Mouse (Mus musculus): ENCODE data around the gene Rfx3.

The Rfx3 gene

DNA sequence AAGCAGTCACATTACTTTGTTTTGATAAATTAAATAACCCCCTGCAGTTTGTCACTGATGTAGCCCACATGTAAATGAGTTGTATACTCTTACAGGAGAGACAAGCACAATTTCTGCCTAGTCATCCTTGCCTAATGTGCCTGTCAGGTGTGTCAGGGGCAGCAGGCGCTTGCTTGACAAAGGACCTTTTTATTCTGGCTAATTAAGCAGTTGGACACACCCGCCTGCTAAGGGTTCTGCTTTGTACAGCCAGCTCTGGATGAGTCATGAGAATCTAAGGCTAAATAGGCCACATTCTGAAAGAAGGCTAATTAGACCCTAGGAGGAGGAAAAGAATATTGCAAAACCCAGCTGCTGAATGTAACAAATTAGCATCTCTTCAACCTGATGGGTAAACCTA, 106.3 kb downstream of the Rfx3 start:
- no peak for DNase-seq

DNA sequence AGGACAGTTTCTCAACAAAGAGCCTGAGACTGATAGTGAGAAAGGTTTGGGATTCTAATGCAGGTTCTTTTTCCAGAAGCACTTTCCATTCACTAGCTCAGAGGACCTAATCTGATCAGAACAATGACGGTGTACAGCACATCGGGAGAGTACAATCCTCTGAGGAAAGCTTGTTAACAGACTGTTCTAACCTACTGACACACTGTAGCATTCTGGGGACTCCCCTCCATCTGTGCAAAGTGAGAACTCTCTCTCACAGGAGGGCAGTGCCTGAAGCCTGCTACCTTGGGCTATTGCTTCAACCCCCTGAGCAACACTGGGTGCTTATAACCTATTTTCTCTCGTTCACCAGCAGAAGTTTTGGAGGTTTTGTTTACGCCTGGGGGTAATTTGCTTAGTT, 106.8 kb downstream of the Rfx3 start:
- no peak for DNase-seq

DNA sequence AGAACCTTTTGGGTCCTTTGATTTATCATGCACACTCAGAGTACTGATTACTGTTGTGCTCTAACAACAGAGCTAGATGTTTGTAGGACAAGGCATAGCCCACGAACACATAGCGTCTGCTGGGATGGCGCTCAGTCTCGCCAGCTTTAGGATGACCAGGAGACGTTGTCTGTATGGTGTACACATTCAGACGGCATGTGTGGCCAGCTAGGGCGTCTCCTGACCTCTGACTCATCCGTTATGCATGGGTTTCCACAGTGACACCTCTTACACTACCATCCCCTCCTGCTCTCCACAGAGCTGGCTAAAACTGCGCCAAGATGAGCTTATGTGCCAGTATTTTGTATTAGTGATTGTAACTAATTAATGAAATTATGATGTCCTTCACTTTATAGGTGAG, 108.4 kb downstream of the Rfx3 start:
- no peak for DNase-seq

DNA sequence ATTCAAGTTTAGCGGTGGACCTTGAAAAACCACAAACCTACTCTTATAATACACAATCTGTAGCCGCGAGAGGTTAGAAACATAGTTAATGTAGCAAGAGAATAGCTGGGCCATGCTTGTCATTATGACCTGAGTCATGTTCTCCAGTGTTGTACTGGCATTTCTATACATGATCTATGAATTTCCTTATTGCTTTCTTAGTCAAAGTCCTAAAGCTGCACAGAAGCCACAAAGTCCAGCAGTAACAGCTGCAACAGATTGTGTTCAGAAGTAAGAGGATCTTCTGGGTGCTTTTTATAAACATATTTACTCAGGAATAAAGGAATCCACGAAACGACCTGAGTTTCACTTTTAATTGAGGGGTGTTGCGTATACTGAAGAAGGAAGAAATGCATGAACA, 109.3 kb downstream of the Rfx3 start:
- no peak for DNase-seq

DNA sequence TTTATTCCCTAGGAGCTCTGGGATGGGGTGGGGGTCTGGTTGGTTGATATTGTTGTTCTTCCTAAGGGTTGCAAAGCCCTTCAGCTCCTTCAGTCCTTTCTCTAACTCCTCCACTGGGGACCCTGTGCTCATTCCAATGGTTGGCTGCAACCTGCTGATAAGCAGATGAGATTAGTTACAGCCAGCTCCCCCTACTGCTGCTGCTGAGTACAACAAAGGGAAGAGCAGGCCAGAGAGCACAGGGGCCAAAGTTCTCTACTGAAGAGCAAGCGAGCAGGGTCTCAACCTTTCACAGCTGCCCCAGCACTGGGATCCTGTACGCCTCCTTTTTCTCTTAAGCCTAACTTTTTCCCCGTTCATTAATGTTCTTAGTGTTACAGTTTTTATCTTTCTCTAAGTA, 126.4 kb downstream of the Rfx3 start:
- no peak for DNase-seq

DNA sequence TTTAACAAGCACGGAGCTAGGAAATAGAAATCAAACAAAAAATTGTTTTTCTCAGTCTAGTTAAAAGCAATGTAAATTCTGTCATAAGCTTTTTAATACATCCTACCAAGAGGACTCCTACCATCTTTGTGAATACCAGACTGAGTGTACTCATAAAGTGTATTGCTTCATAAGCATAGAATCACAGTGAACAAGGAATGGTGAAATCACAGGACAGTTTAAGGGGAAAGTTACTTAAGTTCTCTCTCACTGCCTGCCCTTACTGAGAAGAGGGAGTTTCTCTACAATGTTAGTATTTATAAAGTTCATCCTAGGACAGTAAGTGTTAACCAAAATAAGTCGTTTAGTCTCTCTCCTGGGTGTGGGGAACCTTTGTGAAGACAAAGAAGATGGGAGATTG, 133.5 kb downstream of the Rfx3 start:
- no peak for DNase-seq

DNA sequence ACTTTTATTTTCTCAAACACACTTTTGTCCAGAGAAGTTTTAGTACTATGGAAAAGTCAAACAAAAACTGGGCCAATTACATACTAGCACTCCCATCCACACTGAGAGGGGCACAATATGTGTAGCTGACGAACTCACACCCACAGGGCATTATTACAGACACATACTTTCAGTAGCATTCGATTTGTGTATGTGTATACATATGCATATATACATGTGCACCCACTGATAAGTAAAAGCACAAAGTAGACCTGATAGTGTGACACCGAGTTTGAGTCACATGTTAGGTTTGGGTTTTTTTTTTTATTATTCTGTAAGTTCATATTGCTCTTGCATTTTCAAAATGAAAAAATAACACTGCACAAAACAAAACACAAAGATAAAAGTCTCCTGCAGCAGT, 140.2 kb downstream of the Rfx3 start:
- DNase-seq = no peak

DNA sequence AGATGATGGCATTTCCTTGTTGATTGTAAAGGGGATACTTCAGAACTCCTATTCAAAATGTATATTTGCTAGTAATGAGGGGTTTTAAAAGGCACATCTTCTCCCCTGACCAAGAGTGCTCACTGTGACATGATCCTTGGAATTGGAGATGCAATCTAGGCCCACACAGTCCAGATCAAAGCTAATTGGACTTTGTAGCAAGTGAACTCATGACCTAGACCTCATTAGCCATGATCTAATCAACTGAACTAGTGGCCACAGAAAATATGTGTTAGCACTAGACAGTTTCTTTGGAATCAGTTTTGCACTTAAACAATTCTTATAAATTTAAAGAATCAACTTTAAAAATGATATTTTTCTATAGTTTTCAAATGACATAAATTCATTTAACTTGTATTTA, 151.3 kb downstream of the Rfx3 start:
- DNase-seq = no peak

DNA sequence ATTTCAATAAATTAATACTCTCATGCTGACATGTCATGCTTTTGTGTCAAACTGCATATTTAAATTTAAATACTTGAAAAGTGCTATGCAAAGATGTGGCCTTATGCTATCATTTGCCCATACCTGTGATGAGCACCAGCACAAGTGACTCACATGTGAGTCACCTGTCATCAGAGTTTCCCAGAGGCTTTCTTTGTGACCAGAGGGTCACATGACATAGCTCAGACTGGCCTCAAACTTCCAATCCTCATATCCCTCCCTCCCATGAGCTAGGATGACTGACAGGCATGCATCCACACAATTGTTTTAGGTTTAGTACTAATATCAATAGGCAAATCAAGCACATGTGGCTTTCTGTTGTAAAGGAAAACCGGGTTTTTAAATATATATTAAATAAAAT, 162.0 kb downstream of the Rfx3 start:
- DNase-seq = no peak

DNA sequence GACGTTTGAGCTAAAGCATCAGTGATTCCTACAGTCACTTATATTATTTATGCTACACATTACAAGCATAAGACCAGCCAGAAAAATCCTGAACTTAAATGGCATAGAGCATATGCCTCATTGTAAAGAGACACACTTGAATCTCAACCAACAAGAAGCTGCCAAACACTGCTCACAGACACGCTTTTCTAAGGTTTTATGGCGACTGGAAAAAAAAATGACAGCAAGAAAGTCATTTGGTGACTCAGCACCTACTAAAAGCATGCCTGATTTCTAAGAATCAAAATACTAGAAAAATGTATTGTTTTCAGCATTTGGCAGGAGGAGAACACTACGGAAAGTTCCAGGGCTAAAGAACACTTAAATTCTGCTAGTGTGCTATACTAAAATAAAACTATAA, 163.9 kb downstream of the Rfx3 start:
- DNase-seq = no peak

DNA sequence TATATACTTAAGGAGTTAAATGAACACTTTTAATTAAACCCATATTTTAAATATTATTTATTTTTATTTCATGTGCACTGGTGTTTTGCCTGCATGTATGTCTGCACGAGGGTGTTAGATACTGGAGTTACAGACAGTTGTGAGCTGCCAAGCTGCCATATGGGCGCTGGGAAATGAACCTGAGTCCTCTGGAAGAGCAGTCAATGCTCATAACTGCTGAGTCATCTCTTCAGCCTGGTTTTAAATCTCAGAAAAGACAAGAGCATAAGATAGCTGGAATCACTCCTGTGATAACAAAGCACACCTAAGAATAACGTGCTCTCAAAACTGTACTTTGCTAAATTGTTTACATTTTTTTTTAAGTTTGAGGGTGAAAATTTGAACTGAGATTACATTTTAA, 172.3 kb downstream of the Rfx3 start:
- no peak for DNase-seq

DNA sequence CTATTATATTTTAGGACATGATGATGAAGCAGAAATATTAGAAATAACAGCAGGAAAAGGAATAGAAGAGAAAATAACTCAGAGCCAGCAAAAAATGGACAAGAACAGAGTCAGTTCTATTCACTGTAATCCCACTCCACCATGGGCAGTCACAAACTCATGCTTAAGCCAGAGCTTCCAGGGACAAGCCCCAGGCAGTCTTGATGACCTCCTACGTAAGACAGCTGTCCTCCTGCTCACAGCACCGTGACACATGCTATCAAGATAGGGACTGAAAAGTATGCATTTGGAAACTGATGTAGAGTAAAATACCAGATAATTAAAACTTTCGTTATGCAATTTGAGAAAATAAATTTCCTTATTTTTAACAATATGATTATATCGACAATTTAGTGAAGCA, 172.9 kb downstream of the Rfx3 start:
- no peak for DNase-seq

DNA sequence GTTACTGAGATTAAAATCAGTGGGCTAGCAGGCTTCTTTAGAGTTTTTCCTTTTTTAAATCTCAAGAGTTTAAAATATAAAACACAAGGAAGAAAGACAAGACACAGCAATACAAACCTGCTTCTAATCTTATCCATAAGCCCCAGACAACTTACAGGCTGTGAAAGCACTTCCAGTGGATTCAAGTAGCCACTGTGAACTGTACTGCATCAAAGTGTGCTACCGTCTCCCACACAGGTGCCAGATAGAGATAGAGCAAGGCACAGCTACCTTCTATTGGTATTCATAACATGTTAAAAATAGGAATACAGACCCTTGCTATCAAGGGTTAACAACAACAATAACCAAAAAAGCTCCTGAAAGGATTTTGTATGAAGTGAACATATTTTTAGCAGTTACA, 178.5 kb downstream of the Rfx3 start:
- DNase-seq = no peak

DNA sequence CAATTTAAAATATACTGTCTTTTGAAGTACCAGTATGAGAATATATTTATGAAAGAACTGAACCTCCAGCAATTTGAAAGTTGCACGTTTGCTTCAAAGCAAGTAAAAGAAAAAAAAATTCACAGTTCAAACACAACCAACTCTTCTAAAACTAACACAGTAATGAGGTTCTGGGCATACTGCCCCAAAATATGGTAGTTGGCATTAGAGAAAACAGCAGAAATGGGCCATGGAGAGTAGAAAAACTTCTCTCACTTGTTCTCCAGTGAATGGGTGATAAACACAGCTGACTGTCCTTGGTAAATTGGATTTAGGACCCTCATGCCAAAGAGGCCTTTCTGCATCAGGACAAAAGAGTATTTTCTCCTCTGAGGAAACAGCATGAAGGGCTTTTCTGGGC, 182.7 kb downstream of the Rfx3 start:
- no peak for DNase-seq

DNA sequence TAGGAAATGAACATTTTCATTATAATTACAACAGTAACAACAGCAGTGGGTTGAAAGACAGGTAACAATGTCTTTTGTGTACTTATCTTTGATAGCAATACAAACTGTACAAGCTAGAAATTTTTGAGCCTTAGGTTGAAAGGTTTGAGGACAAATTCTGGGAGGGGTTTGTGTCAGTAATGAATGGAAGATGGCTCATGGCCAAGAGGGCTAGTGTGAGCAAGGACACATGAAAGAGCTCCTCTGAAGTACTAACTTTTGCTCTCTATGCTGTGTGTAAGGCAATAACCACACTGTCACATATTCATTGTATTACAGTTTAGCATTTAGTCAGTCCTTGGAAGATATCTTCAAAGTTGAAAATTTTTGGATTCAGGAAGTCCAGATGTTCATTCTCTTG, 193.3 kb downstream of the Rfx3 start:
- DNase-seq = no peak

DNA sequence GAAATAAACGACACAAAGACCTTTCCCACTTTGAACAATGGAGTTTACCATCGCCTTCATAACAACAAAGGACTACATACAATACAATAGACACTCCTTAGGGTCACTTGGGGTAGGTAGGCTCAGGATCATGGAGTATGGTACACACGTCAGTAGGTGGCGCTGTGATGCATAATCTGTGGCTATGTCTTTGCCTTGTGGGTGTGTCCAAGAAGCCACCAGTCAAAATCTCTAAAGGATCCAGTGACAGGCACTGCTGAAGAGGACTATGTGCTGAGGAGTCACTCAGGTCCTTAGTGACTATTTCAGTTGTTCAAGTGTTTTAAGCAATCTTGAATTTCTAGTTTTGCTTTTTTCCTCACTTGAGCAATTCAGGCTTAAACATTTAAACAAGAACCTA, 230.9 kb downstream of the Rfx3 start:
- DNase-seq = peak; percentile 6 to 20

DNA sequence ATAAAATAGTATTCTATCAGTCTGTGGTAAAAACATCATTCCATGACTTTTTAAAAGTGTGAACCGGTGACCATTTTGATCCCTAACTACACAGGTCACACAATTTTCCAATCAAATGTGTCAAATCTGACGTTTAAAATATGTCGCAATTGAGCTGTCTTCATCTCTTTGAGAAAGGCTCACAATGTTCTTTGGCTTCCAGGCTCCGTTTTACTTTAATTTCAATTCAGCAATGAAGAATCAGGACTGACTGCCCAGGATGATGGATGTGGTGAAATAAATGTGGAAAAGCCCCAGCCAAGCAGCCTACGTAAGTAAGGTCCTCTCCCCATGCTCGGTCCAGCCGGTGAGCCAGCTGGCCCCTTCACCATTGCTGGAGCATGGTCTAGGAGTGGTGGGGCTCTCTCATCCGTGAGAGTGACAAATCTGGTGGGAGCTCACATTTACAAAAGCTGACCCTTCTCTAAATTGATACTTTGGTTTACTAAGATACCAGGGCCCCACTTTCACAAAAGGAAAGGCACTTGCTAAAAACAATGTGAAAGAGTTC, 240.2 kb downstream of the Rfx3 start:
- DNase-seq = no peak

DNA sequence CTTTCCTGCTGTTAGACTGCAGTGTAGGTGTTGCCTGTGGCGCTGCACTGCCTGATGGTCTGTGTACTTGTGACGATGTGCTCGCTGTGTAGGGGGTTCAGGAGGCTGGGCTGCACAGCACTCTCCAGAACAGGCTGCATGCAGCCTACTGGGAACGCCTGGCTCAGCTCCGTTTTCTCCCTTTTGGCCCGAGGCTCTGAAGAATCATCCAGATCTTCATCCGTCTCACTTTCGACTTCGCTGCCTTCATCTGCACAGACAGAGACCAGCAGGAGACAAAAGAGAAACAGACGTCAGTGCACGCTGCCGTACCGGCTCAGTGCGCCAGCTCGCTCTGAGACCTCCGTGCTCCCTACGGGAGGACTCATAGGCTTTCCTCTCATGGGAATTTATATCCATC, 242.5 kb downstream of the Rfx3 start:
- DNase-seq = no peak

DNA sequence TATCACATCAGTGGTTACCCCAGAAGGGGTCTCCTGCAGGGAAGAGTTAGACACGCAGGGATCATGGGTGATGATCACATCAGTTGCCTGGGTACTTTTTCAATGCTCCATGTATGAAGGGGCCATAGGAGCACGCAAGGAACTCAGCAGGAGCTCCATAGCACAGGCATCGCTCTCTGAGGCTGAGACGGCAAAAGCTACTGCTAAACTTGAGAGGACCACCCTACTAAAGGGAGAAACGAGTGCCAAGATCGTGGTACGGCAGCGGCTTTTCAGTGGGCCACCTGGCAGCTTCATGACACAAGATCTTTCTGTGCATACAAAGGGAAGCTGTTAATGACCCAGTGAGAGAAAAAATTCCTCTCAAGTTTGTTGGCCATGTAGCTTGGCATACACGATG, 250.7 kb downstream of the Rfx3 start:
- DNase-seq = no peak

DNA sequence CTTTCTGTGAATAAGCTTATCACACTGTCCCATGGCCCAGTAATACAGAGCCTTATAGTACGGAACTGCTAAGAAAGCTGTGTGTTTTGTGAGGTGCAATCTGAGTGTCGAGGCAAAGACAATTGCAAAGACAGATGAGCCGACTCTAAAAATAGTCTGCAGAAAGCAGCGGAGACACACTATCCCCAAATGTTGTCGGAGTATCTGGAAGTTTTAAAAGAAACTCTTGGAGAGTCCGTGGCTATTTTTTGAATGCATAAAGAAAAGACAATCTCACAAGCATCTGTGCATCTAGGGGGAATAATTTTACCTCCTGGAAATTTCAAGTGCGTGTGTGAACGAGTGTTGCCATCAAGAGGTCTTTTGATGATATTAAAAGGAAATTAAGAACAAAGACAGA, 251.6 kb downstream of the Rfx3 start:
- DNase-seq = no peak

DNA sequence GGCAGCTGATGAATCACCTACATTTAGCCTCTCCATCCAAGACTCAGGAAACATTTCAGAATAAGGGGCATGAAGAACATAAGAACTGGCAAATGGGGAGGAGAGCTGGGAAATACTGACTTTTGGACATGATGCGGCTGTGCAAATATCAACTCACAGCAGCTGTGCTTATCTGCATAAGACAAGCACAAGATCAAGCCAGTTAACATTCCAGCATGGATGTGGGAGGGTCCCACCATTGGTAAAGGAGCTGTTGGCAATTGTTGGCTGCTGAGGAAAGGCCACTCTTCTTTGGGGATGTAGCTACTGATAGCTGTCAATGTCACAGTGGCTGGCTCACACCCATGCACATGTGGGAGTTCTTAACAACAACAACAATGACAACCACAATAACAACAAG, 263.7 kb downstream of the Rfx3 start:
- DNase-seq = no peak

DNA sequence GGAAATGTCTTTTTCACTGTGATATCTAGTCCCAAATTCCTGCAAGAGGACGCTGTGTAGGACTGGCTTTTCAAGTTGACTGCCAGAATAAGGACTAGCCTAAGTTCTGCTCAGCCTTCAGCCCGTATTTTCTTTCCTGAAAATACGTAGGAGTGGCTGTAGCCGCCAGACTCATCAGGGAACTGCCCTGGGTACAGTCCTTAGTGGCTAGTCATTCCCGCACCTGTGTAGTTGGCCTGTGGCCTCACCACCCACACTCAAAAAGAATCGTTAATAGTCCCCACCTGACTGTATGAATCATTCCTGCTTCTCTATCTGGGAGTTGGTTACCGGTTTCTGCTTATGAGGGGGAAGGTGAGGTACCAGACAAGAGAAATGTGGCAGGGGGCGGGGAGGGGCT, 272.1 kb downstream of the Rfx3 start:
- no peak for DNase-seq

DNA sequence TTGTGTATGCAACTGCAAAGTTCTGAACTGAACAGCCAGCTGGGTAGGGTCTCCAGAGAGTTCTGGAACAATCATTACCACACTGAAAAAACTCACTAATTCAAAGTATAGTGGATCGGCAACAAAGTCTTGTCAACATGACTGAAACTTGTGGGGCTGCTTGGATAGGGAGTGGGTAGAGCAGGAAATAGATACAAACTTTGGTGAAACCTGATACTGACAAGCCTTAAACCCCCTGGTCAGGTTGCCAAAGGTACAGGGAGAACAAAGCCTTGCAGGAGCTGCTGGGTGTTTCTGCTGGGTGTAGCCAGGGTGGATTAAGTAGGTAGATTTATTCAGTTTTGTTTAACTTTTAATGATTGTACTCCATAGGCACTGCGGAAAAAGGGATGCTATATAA, 274.4 kb downstream of the Rfx3 start:
- DNase-seq = no peak

DNA sequence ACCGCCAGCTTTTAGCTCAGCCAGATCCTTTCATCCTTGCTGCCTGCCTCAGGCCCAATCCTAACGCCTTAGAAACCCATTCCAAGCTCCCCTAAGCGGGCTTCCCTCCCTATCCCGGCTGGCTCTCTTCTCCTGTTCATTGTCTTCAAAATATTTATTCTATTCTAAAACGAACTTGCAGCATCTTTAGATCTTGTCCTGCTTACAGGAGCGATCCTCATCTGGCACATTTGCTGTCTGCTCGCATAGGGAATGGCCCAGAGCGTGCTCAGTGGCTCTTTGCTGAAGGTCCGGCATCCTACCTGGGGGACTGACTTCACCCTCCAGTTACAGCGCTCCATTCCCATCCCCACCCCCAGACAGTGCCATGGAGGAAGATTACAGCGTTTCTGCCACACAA, 292.0 kb downstream of the Rfx3 start:
- DNase-seq = no peak

DNA sequence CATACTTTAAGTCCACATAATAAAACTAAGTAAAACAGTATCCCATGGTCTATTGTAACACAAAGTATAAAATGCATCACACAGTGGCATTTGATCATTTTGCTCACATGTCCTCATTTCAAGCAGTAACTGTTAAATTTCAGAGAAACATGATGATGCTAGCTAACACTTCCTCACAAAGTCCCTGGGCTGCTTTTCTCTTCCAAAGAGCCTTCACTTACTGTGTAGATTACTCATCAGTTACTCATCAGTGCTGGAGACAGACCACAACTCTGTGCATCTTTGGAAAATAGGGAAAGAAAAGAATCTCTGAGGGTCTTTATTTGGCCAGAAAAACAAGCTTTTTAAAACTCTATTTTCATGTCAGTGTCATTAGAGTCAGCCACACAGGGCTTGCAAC, 294.7 kb downstream of the Rfx3 start:
- DNase-seq = no peak

Data from B cell, adult 2 months (primary cell).